Mouse (Mus musculus) v-Abl transformed pro-B cells (cell line): ENCODE measurements around the gene Tsc22d2.

Experiments
- in situ Hi-C, 2 experiments: fragments of 400-800 bp; cut with MboI; formaldehyde crosslinking; loops; one replicate each; pipeline ENCODE4 v1.15.1; 2025; ENCODE audit not compliant: unreplicated experiment in 2 of 2

Gene Tsc22d2

GRCm38 (mm10) chr3:58508020-58508750, 93.7 kb downstream of the Tsc22d2 start:
- in situ Hi-C loops: no loop called here

- in situ Hi-C loops: loop anchor here (5.0 to 10.0 kb wide), 5 partner anchors 141 to 1973 kb away; no protein-coding TSS in a partner anchor
These were observed 97.1 kb downstream of the Tsc22d2 start for GRCm38 (mm10) chr3:58511581-58511980.

DNA sequence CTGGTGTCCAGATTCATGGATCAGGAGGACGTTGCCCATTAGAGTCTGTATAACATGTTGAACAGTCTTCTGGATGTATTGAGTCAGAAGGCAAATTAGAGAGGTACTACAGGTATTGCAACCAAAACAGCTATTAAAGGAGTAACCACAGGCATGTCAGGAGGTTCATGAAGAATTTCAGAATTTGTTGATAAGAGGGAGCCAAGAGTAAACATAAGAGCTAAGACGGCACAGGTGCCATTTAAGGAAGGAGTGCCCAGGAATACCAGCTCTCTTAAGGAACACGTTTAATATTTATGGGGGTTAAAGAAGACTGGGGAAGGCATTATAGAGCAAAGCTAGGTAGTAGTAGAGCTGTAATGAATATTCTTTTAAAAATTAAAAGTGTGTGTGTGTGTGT, 98.2 kb downstream of the Tsc22d2 start:
- in situ Hi-C loops: loop anchor here (5.0 to 10.0 kb wide), 5 partner anchors 140 to 1972 kb away; no protein-coding TSS in a partner anchor

DNA sequence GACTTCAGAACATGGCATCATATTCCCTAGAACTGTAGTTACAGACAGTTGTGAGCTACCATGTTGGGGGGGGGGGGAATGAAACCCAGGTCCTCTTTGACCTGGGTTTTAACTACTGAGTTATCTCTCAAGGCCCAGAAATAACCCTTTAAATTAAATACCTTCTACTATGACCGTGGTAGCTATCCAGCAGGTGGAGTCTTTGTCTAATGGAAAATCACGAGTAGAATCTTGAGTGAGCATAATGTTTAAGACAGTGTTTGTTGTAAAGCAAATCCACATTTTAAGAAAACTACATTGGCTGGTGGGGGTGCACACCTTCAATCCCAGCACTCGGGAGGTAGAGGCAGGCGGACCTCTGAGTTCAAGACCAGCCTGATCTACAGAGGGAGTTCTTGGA, 99.0 kb downstream of the Tsc22d2 start:
- in situ Hi-C loops: loop anchor here (5.0 to 10.0 kb wide), 5 partner anchors 139 to 1971 kb away; no protein-coding TSS in a partner anchor

- in situ Hi-C loops: loop anchor here (5.0 to 10.0 kb wide), 3 partner anchors 61 to 1969 kb away; partner anchors contain the start of gene Selenot (in 1 of the 2)
These were observed 101.6 kb downstream of the Tsc22d2 start for GRCm38 (mm10) chr3:58515947-58516601.
